Mouse (Mus musculus): ENCODE data around the gene Gm42906. TPM values are rescaled to one million over a fixed set of nuclear protein-coding genes. Genes with fewer than 3 reads are reported as not detected.

Gene Gm42906
- polyA plus RNA-seq, 1 experiment from 2014 or later = 0.38 TPM

GRCm38 (mm10) chr5:151231411-151231810 lies 196.6 kb downstream of the Gm42906 start:
- Histone ChIP-seq H3K9me3 (replicated peaks) (no peaks in the 10 kb centered on the region), H3K4me3 (no peak overlapping the region), H3K4me2 (no peak overlapping the region), H3K4me1 (replicated peaks) (peaks cover 11% of the 10 kb centered on the region), H3K36me3 (no peaks in the 10 kb centered on the region), H3K27me3 (peaks cover 5% of the 10 kb centered on the region; the same call in 1 of the 2 replicates), H3K9ac (no peak overlapping the region), H3K27ac (no peak overlapping the region)
- WGBS = 76% methylated on average over 4 of the region's 4 CpGs
- ATAC-seq (replicated peaks; ENCODE audit: insufficient number of reproducible peaks, insufficient read depth, low FRiP score, low read depth) = no peak

GRCm38 (mm10) chr5:151230427-151230826 lies 197.5 kb downstream of the Gm42906 start:
- WGBS = 90% methylated on average over 4 of the region's 4 CpGs
- Histone ChIP-seq H3K9me3 (replicated peaks) (no peaks in the 10 kb centered on the region), H3K4me1 (replicated peaks) (peaks cover 11% of the 10 kb centered on the region), H3K4me3 (no peak overlapping the region), H3K27ac (no peak overlapping the region), H3K4me2 (no peak overlapping the region), H3K27me3 (peaks cover 5% of the 10 kb centered on the region; the same call in 1 of the 2 replicates), H3K36me3 (no peaks in the 10 kb centered on the region), H3K9ac (no peak overlapping the region)
- ATAC-seq (replicated peaks; ENCODE audit: insufficient number of reproducible peaks, insufficient read depth, low FRiP score, low read depth) = no peak

GRCm38 (mm10) chr5:151228367-151229005 lies 199.5 kb downstream of the Gm42906 start:
- Histone ChIP-seq H3K4me2 (no peak overlapping the region), H3K27me3 (no peaks in the 10 kb centered on the region), H3K36me3 (no peaks in the 10 kb centered on the region), H3K9me3 (replicated peaks) (no peaks in the 10 kb centered on the region), H3K4me1 (replicated peaks) (peaks cover 8% of the 10 kb centered on the region), H3K27ac (no peak overlapping the region), H3K4me3 (no peak overlapping the region), H3K9ac (no peak overlapping the region)
- WGBS = 74% methylated on average over 13 of the region's 13 CpGs
- ATAC-seq (replicated peaks; ENCODE audit: insufficient number of reproducible peaks, insufficient read depth, low FRiP score, low read depth) = no peak

GRCm38 (mm10) chr5:151223696-151224366 lies 204.1 kb downstream of the Gm42906 start:
- 60% methylated on average over 4 of the region's 4 CpGs for WGBS
- H3K9me3 ChIP-seq (replicated peaks) = no peaks in the 10 kb centered on the region

GRCm38 (mm10) chr5:151222791-151223190 lies 205.2 kb downstream of the Gm42906 start:
- H3K4me2 ChIP-seq = no peak overlapping the region
- WGBS = 79% methylated on average over 1 of the region's 1 CpGs
- no peak overlapping the region for H3K27ac ChIP-seq
- ATAC-seq (replicated peaks; ENCODE audit: insufficient number of reproducible peaks, insufficient read depth, low FRiP score, low read depth) = no peak
- H3K27me3 ChIP-seq = no peaks in the 10 kb centered on the region
- H3K4me3 ChIP-seq = no peak overlapping the region
- no peaks in the 10 kb centered on the region for H3K4me1 ChIP-seq (replicated peaks)
- no peaks in the 10 kb centered on the region for H3K36me3 ChIP-seq
- H3K9ac ChIP-seq = no peak overlapping the region
- no peaks in the 10 kb centered on the region for H3K9me3 ChIP-seq (replicated peaks)

More at GRCm38 (mm10) chr5:151223696-151224366, 204.1 kb downstream of the Gm42906 start:
- Histone ChIP-seq H3K4me2 (no peak overlapping the region), H3K27me3 (no peaks in the 10 kb centered on the region), H3K36me3 (no peaks in the 10 kb centered on the region), H3K4me1 (replicated peaks) (no peaks in the 10 kb centered on the region), H3K27ac (no peak overlapping the region), H3K9ac (no peak overlapping the region), H3K4me3 (no peak overlapping the region)
- no peak for ATAC-seq (replicated peaks; ENCODE audit: insufficient number of reproducible peaks, insufficient read depth, low FRiP score, low read depth)

- Histone ChIP-seq H3K4me1 (replicated peaks) (no peaks in the 10 kb centered on the region), H3K4me3 (no peak overlapping the region), H3K9ac (no peak overlapping the region), H3K27ac (no peak overlapping the region), H3K27me3 (no peaks in the 10 kb centered on the region), H3K9me3 (replicated peaks) (no peaks in the 10 kb centered on the region), H3K36me3 (no peaks in the 10 kb centered on the region), H3K4me2 (no peak overlapping the region)
- WGBS = 56% methylated on average over 6 of the region's 6 CpGs
- no peak for ATAC-seq (replicated peaks; ENCODE audit: insufficient number of reproducible peaks, insufficient read depth, low FRiP score, low read depth)
These were observed 209.3 kb downstream of the Gm42906 start for GRCm38 (mm10) chr5:151218689-151219115.

GRCm38 (mm10) chr5:151213097-151213496 lies 214.9 kb downstream of the Gm42906 start:
- Histone ChIP-seq H3K9ac (no peak overlapping the region), H3K4me1 (replicated peaks) (no peaks in the 10 kb centered on the region), H3K4me3 (no peak overlapping the region), H3K36me3 (no peaks in the 10 kb centered on the region), H3K27me3 (no peaks in the 10 kb centered on the region), H3K4me2 (no peak overlapping the region), H3K9me3 (replicated peaks) (no peaks in the 10 kb centered on the region), H3K27ac (no peak overlapping the region)
- ATAC-seq (replicated peaks; ENCODE audit: insufficient number of reproducible peaks, insufficient read depth, low FRiP score, low read depth) = no peak
- WGBS = 76% methylated on average over 3 of the region's 3 CpGs

GRCm38 (mm10) chr5:151210869-151211268 lies 217.1 kb downstream of the Gm42906 start:
- H3K4me3 ChIP-seq = no peak overlapping the region
- no peaks in the 10 kb centered on the region for H3K27me3 ChIP-seq
- H3K27ac ChIP-seq = no peak overlapping the region
- H3K9me3 ChIP-seq (replicated peaks) = no peaks in the 10 kb centered on the region
- WGBS = 88% methylated on average over 1 of the region's 1 CpGs
- no peak for ATAC-seq (replicated peaks; ENCODE audit: insufficient number of reproducible peaks, insufficient read depth, low FRiP score, low read depth)
- no peaks in the 10 kb centered on the region for H3K36me3 ChIP-seq
- H3K4me2 ChIP-seq = no peak overlapping the region
- no peak overlapping the region for H3K9ac ChIP-seq
- H3K4me1 ChIP-seq (replicated peaks) = no peaks in the 10 kb centered on the region

GRCm38 (mm10) chr5:151210060-151210459 lies 217.9 kb downstream of the Gm42906 start:
- H3K27ac ChIP-seq = no peak overlapping the region
- no peaks in the 10 kb centered on the region for H3K27me3 ChIP-seq
- H3K4me3 ChIP-seq = no peak overlapping the region
- 63% methylated on average over 2 of the region's 2 CpGs for WGBS
- no peak overlapping the region for H3K4me2 ChIP-seq
- no peak overlapping the region for H3K9ac ChIP-seq
- no peaks in the 10 kb centered on the region for H3K36me3 ChIP-seq
- H3K9me3 ChIP-seq (replicated peaks) = no peaks in the 10 kb centered on the region
- H3K4me1 ChIP-seq (replicated peaks) = no peaks in the 10 kb centered on the region
- ATAC-seq (replicated peaks; ENCODE audit: insufficient number of reproducible peaks, insufficient read depth, low FRiP score, low read depth) = no peak

GRCm38 (mm10) chr5:151205017-151205416 lies 222.9 kb downstream of the Gm42906 start:
- no peaks in the 10 kb centered on the region for H3K27me3 ChIP-seq
- H3K4me3 ChIP-seq = no peak overlapping the region
- H3K4me2 ChIP-seq = no peak overlapping the region
- H3K4me1 ChIP-seq (replicated peaks) = 0 out of 2 replicates have a peak, but pooled peaks cover 5% of the 10 kb centered on the region
- ATAC-seq (replicated peaks; ENCODE audit: insufficient number of reproducible peaks, insufficient read depth, low FRiP score, low read depth) = no peak
- H3K9ac ChIP-seq = no peak overlapping the region
- H3K36me3 ChIP-seq = no peaks in the 10 kb centered on the region
- 87% methylated on average over 4 of the region's 4 CpGs for WGBS
- no peak overlapping the region for H3K27ac ChIP-seq
- no peaks in the 10 kb centered on the region for H3K9me3 ChIP-seq (replicated peaks)

GRCm38 (mm10) chr5:151202925-151203324 lies 225.0 kb downstream of the Gm42906 start:
- H3K4me2 ChIP-seq = no peak overlapping the region
- WGBS = 28% methylated on average over 5 of the region's 5 CpGs
- H3K9ac ChIP-seq = no peak overlapping the region
- no peak overlapping the region for H3K27ac ChIP-seq
- 0 out of 2 replicates have a peak, but pooled peaks have one; percentile 31 for ATAC-seq (replicated peaks; ENCODE audit: insufficient number of reproducible peaks, insufficient read depth, low FRiP score, low read depth)
- no peaks in the 10 kb centered on the region for H3K27me3 ChIP-seq
- H3K9me3 ChIP-seq (replicated peaks) = no peaks in the 10 kb centered on the region
- H3K4me1 ChIP-seq (replicated peaks) = 0 out of 2 replicates have a peak, but pooled peaks cover 8% of the 10 kb centered on the region
- H3K36me3 ChIP-seq = no peaks in the 10 kb centered on the region
- H3K4me3 ChIP-seq = no peak overlapping the region

All from heart, embryonic 15.5 days (tissue).